Mouse (Mus musculus) embryonic facial prominence, embryonic 10.5 days (tissue): ENCODE measurements around the gene Lgalsl. TPM values are rescaled to one million over a fixed set of nuclear protein-coding genes. Genes with fewer than 3 reads are reported as not detected.

ENCODE experiments used
- DNase-seq: peaks from one replicate; pipeline ENCODE4 v3.0.0-alpha.2; 2017; ENCODE audit warnings: low spot score
- H3K27ac ChIP-seq: fragments of 300-500 bp; sonication (generic); replicated peaks from 2 replicates; pipeline ENCODE4 v1.5.1; 2016; ENCODE audit warnings: mild to moderate bottlenecking
- H3K27me3 ChIP-seq: fragments of 300-500 bp; sonication (generic); replicated peaks from 2 replicates; pipeline ENCODE4 v1.6.1; 2016; ENCODE audit warnings: low read depth, mild to moderate bottlenecking; ENCODE audit not compliant: poor library complexity, severe bottlenecking
- H3K36me3 ChIP-seq: fragments of 300-500 bp; sonication (generic); replicated peaks from 2 replicates; pipeline ENCODE4 v1.6.1; 2016; ENCODE audit warnings: mild to moderate bottlenecking, moderate library complexity
- H3K4me1 ChIP-seq: fragments of 300-500 bp; sonication (generic); 2 replicates; pipeline ENCODE4 v1.6.1; 2016
- H3K4me3 ChIP-seq: fragments of 300-500 bp; sonication (generic); 2 replicates; pipeline ENCODE4 v1.5.1; 2016; ENCODE audit warnings: mild to moderate bottlenecking, moderate library complexity
- H3K9me3 ChIP-seq: fragments of 300-500 bp; sonication (generic); 2 replicates; pipeline ENCODE4 v1.6.1; 2016; ENCODE audit warnings: mild to moderate bottlenecking
- WGBS: fragments of 180-500 bp; shearing (Covaris S2); methylation state at CpG from one replicate; pipeline ENCODE4 v1.1.7; 2016; 5-methylcytosine and 5-hydroxymethylcytosine counted together
- polyA plus RNA-seq: library from polyadenylated mRNA; unstranded; fragments of >200 nt; fragmentation: Nextera tagmentation; extraction: Ambion mirVana; gene quantifications from 2 replicates; pipeline ENCODE4 v1.2.1, GENCODE M21; 2016

Gene Lgalsl
- polyA plus RNA-seq, 1 experiment from 2014 or later, result 30.2 TPM

DNA sequence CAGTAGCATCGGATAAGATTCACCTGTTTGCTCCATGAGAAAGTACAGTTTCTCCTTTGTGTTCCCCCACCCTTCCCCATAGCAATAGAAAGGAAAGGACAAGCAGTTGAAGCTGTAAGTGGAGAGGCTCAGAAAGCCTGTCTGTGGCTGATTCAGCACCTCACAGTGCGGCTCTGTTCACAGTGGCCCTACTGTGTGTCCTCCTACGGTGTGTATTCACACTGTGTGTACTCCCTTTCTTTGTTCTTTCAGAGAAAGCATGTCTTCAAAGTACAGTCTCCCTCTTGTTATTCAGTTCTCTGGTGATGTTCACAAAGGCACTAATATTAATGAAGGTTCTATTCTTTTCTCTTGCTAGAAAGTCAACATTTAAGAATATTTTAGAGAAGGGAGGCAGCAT is 38.2 kb downstream of the Lgalsl start:
- 84% methylated on average over 3 of the region's 3 CpGs for WGBS
- H3K27ac ChIP-seq, result no peak overlapping the region; the same call in 1 of the 2 replicates
- H3K9me3 ChIP-seq, result no peaks in the 10 kb centered on the region

DNA sequence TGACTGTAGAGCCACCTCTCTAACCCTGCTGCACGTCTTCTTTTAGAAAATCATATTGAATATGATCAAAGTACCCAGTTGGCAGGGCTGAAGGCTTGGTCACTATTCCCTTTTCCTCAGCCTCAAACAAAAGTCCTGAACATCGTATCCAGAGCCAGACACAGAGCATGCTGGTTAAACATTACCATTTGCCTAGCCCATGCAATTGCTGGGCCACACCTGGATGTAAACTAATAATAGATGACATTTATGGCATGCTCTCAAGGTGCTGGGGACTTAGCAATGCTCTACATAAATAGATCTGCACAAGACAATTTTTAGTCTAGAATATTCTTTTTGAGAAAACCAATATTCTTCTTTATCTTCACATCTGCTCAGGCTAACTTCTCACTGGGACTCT is 39.5 kb downstream of the Lgalsl start:
- H3K36me3 ChIP-seq, result no peaks in the 10 kb centered on the region
- H3K4me1 ChIP-seq, result peaks cover 14% of the 10 kb centered on the region; the same call in 1 of the 2 replicates
- H3K27me3 ChIP-seq, result 0 out of 2 replicates have a peak, but pooled peaks cover 3% of the 10 kb centered on the region
- no peak overlapping the region for H3K27ac ChIP-seq
- no peak for DNase-seq
- H3K9me3 ChIP-seq, result no peaks in the 10 kb centered on the region
- WGBS, result 83% methylated on average over 2 of the region's 2 CpGs
- no peak overlapping the region for H3K4me3 ChIP-seq

More for the DNA sequence above, 38.2 kb downstream of the Lgalsl start:
- Histone ChIP-seq H3K36me3 (no peaks in the 10 kb centered on the region), H3K4me1 (peaks cover 14% of the 10 kb centered on the region; the same call in 1 of the 2 replicates), H3K4me3 (no peak overlapping the region), H3K27me3 (0 out of 2 replicates have a peak, but pooled peaks cover 3% of the 10 kb centered on the region)
- no peak for DNase-seq

DNA sequence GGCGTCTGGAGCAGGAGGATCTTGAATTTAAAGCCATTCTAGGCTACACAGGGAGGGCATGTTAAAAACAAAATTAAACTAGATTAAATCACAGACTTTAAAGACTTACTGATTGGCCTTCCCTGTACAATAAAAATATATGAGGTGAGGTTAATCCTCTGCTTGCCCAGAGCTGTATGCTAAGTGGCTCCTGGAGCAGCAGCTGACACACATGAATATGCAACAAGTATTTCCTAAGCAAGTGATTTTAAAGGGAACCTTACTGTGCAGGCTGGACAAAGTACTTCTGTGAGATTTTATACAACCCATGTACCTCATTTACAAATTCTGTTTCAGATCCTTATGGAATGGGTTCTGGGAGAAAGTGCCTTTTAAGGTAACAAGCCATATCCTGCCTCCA is 41.8 kb downstream of the Lgalsl start:
- no peak overlapping the region for H3K27ac ChIP-seq
- no peaks in the 10 kb centered on the region for H3K36me3 ChIP-seq
- no peak overlapping the region for H3K4me3 ChIP-seq
- H3K27me3 ChIP-seq, result 0 out of 2 replicates have a peak, but pooled peaks cover 3% of the 10 kb centered on the region
- 74% methylated on average over 1 of the region's 1 CpGs for WGBS
- peaks cover 6% of the 10 kb centered on the region; the same call in 1 of the 2 replicates for H3K9me3 ChIP-seq
- H3K4me1 ChIP-seq, result 0 out of 2 replicates have a peak, but pooled peaks cover 5% of the 10 kb centered on the region
- DNase-seq, result no peak

DNA sequence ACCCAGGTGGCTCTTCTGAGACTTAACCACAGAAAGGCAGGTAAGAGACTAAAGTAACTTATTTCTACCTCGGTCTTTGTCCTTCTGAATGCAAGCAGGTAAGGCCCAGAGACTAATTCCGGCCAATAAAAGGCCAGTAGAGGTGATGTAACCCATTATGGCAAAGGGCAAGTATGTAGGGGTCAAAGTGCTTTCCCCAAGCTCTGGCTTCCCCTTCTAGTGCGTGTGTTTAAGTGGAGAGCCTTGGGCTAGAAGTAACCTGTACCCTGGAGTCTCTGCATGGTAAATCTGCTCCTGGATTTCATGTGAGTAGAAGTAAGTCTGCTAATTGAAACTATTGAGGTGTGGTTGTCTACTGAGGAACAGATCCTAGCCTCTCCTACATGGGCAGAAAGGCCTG is 42.8 kb downstream of the Lgalsl start:
- Histone ChIP-seq H3K4me1 (0 out of 2 replicates have a peak, but pooled peaks cover 4% of the 10 kb centered on the region), H3K4me3 (no peak overlapping the region), H3K27me3 (0 out of 2 replicates have a peak, but pooled peaks cover 3% of the 10 kb centered on the region), H3K27ac (no peak overlapping the region), H3K9me3 (peaks cover 6% of the 10 kb centered on the region; the same call in 1 of the 2 replicates), H3K36me3 (no peaks in the 10 kb centered on the region)
- DNase-seq, result no peak
- WGBS, result 58% methylated on average over 3 of the region's 3 CpGs

DNA sequence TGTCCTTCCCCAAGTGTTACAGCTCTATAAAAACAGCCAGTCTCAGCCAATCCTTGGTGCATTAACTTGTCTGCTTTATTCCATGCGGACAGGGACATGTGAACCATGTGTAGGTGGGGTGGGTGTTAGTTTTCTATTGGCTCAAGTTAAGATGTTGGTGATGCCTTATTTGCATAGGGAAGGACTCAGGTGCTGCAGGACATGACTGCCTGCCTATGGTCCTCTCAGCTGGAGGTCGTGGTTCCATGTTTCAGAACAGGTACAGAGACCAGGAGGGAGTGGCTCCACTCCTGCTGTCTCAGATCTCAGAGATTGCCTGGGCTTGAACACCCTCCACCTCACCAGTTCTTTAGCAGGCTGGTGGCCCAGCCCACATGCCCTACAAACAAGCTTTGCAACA is 44.7 kb downstream of the Lgalsl start:
- Histone ChIP-seq H3K27me3 (no peaks in the 10 kb centered on the region), H3K36me3 (no peaks in the 10 kb centered on the region), H3K4me1 (0 out of 2 replicates have a peak, but pooled peaks cover 4% of the 10 kb centered on the region), H3K27ac (no peak overlapping the region), H3K9me3 (peaks cover 6% of the 10 kb centered on the region; the same call in 1 of the 2 replicates), H3K4me3 (no peak overlapping the region)
- WGBS, result 72% methylated on average over 2 of the region's 2 CpGs
- no peak for DNase-seq

DNA sequence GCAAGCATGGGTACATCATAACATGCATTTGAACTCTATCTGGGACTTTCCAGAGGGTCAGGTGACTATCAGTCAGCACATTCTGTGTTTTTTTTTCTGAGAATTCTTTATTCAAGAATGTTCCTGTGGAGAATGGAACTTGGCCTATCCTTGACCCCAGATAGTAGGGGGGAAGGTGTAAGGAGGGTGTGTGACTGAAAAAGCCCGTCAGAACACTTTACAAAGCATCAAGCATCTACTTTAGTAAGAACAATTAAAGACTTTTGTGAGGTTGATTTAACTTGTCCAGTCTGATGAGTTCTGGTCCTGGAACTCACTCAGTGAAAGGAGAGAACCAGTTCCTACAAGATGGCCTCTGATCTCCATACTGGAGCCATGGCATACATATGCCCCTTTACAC is 45.7 kb downstream of the Lgalsl start:
- peaks cover 6% of the 10 kb centered on the region; the same call in 1 of the 2 replicates for H3K9me3 ChIP-seq
- H3K4me1 ChIP-seq, result 0 out of 2 replicates have a peak, but pooled peaks cover 4% of the 10 kb centered on the region
- H3K27ac ChIP-seq, result no peak overlapping the region
- no peaks in the 10 kb centered on the region for H3K27me3 ChIP-seq
- no peak for DNase-seq
- H3K4me3 ChIP-seq, result no peak overlapping the region
- WGBS, result 74% methylated on average over 1 of the region's 1 CpGs
- H3K36me3 ChIP-seq, result no peaks in the 10 kb centered on the region

DNA sequence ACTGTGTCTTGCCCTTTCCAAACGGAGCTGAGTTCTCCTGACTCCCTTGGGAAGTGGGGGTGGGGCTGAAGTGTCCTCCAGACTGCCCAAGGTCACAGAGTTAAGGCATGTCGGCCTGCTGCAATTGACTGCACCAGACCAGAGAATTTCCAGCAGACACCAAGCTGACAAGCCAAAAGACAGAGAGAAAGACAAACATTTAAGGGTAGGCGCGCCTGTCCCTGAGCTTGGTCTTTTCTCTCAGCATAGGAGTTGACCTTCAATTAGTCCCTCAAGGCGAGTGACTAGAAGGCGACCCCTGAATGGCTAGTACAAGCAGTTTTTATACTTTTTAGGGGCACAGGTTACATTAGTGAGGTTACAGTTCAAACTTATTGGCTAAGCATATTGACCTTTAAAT is 46.1 kb downstream of the Lgalsl start:
- Histone ChIP-seq H3K27ac (no peak overlapping the region), H3K36me3 (no peaks in the 10 kb centered on the region), H3K4me1 (0 out of 2 replicates have a peak, but pooled peaks cover 4% of the 10 kb centered on the region), H3K27me3 (no peaks in the 10 kb centered on the region), H3K4me3 (no peak overlapping the region), H3K9me3 (peaks cover 6% of the 10 kb centered on the region; the same call in 1 of the 2 replicates)
- 87% methylated on average over 6 of the region's 6 CpGs for WGBS
- no peak for DNase-seq

DNA sequence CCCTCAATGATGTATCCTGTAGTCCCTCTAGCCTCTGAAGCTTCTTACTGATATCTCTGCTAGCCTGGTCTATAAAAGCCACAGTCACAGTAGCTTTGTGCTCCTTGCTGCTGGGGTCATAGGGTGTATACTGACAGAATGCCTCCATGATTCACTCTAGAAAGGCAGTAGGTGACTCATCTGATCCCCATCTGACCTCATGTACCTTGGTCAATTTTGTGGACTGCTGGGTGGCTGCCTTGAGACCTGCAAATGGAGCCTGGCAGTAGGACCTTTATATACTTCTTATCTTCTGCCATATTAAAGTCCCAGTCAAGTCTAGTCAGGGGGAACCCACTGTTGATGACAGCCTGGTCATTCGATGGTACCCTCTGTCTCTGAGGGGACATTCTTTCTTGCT is 47.4 kb downstream of the Lgalsl start:
- no peak for DNase-seq
- Histone ChIP-seq H3K27me3 (no peaks in the 10 kb centered on the region), H3K4me3 (no peak overlapping the region), H3K9me3 (peaks cover 6% of the 10 kb centered on the region; the same call in 1 of the 2 replicates), H3K36me3 (no peaks in the 10 kb centered on the region), H3K4me1 (0 out of 2 replicates have a peak, but pooled peaks cover 4% of the 10 kb centered on the region), H3K27ac (no peak overlapping the region)
- WGBS, result 93% methylated on average over 1 of the region's 1 CpGs

DNA sequence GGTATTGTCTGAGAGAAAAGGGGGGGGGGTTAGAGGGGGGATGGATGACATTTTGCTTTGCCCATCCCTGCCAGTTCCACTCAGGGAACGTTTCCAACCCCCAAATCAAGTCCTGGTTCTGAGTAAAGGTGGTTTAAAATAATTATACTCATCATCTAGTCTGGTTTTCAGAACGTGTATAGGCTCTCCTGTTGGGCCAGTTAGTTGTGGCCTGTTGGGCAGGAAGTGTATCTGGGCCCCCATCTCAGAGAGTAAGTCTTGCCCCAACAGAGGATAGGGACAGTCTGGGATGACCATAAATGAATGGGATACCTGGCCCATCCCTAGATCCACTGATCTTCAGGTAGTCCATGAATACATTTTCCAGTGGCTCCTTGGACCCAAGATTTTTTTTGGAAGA is 48.2 kb downstream of the Lgalsl start:
- H3K4me3 ChIP-seq, result no peak overlapping the region
- 67% methylated on average over 2 of the region's 2 CpGs for WGBS
- H3K36me3 ChIP-seq, result no peaks in the 10 kb centered on the region
- no peak overlapping the region for H3K27ac ChIP-seq
- no peaks in the 10 kb centered on the region for H3K27me3 ChIP-seq
- no peaks in the 10 kb centered on the region for H3K4me1 ChIP-seq
- DNase-seq, result no peak
- peaks cover 6% of the 10 kb centered on the region; the same call in 1 of the 2 replicates for H3K9me3 ChIP-seq

DNA sequence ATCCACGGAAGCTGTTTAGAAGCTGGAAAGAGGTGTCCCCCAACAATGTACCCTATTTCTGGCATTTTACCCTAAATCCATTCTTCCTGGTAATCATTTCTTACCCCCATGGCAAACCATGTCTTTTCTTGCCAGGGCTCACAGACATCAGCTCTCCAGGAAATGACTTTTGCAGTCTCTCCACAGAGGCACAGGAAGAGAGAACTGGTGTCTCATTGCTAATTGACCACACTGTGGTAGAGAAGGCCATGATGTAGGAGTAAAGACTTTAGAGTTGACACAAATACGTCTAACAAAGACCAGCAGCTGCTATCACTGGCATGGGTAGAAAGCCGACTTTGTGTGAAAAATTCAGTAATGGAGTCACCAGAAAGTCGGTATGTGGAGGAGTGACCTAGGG is 50.5 kb downstream of the Lgalsl start:
- 85% methylated on average over 4 of the region's 4 CpGs for WGBS
- Histone ChIP-seq H3K9me3 (peaks cover 6% of the 10 kb centered on the region; the same call in 1 of the 2 replicates), H3K27ac (no peak overlapping the region), H3K27me3 (no peaks in the 10 kb centered on the region), H3K4me1 (no peaks in the 10 kb centered on the region), H3K36me3 (no peaks in the 10 kb centered on the region), H3K4me3 (no peak overlapping the region)
- DNase-seq, result no peak

DNA sequence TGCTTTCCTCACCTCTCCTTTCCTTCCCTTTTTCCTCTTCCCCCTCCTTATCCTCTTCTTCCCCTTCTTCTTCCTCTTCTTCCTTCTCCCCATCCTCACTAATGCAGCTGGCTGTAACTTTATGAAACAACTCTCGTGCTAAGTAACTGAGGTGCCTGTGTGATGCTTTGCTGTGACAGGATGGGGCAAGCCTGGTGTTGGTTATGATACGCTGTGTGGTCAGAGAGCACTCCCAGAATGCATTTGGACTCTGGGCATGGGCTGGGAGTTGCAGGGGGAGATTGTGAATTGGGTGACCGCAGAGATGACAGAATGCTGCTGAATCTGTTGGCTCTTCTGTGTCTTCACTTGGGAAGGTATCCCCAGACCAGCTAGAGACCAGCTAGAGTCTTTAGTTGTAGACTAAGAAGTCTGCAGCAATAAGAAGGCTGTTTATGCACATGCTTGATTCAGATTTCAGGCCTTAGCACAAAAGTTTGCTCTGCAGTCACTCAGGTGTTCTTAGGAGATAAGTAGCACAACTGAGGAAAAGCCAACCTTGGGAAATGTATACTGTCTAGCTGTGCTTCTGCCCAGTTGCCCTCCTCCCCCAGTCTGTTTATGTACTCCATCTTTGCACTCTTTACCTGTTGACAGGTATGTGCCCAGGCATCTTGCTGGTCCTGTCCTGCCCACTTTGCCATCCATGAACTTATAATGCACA is 51.8 kb downstream of the Lgalsl start:
- Histone ChIP-seq H3K36me3 (no peaks in the 10 kb centered on the region), H3K9me3 (no peaks in the 10 kb centered on the region), H3K27me3 (no peaks in the 10 kb centered on the region), H3K27ac (no peak overlapping the region), H3K4me1 (no peaks in the 10 kb centered on the region), H3K4me3 (no peak overlapping the region)
- no peak for DNase-seq
- 90% methylated on average over 3 of the region's 3 CpGs for WGBS

DNA sequence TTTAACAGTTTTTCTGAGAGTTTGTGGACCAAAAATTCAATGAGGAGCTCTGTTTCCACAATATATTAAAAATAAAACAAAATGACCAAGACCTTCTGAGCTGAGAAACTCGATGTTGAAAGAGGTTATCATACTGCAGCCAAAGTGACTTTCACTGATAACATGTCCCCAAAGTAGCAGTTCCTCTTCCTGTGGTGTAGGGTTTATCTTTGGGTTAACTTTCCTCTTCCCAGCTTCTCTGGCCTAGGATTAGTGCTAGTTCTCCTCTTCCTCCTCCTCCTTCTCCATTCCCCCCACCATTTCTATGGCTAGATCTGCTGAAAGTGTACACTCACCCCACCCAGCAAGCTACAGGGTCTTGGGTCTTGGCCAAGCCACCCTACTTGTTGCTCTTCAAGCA is 52.6 kb downstream of the Lgalsl start:
- Histone ChIP-seq H3K4me1 (no peaks in the 10 kb centered on the region), H3K9me3 (no peaks in the 10 kb centered on the region), H3K27me3 (no peaks in the 10 kb centered on the region), H3K36me3 (no peaks in the 10 kb centered on the region), H3K27ac (no peak overlapping the region), H3K4me3 (no peak overlapping the region)
- 79% methylated on average over 1 of the region's 1 CpGs for WGBS
- DNase-seq, result no peak

DNA sequence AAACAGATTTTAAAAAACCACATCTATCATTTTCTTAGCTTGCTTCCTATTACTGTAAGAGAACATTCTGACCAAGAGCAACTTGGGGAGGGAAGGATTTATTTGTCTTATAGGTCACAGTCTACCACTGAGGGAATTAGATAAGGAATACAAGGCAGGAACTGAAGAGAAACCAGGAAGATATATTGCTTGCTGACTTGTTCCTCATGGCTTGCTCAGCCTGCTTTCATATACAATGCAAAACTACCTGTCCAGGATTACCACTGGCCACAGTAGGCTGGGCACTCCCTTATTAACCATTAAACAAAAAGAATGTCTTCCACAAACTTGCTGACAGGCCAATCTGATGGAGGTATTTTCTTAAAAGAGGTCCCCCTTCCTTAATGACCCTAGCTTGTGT is 54.2 kb downstream of the Lgalsl start:
- no peak for DNase-seq
- no peaks in the 10 kb centered on the region for H3K36me3 ChIP-seq
- no peak overlapping the region for H3K4me3 ChIP-seq
- no peaks in the 10 kb centered on the region for H3K4me1 ChIP-seq
- H3K9me3 ChIP-seq, result no peaks in the 10 kb centered on the region
- no peak overlapping the region for H3K27ac ChIP-seq
- no peaks in the 10 kb centered on the region for H3K27me3 ChIP-seq
